Mouse (Mus musculus): ENCODE measurements at regions not wholly inside any gene's neighbourhood (a gene's known extent, or its start where the extent isn't known, plus 50 kb on each side); places are given as distances from the start of the nearest gene placed in this dataset.
A peak's percentile ranks its signal among the peaks of the same experiment; 100 is the strongest.

GRCm38 (mm10) chr3:38695836-38696235, 190.9 kb upstream of the Fat4 start:
- no peak overlapping the region for H3K4me3 ChIP-seq (ENCODE audit: insufficient read depth, low read depth, low read length)
- no peak for TF ChIP-seq CTCF (IDR thresholded peaks at IDR 0.05; ENCODE audit: low read depth, low read length)
- TF ChIP-seq POLR2A (IDR thresholded peaks at IDR 0.05; ENCODE audit: extremely low read depth, insufficient read depth, low read length) = no peak
- 80% methylated on average over 7 of the region's 7 CpGs for WGBS
- H3K27me3 ChIP-seq (ENCODE audit: control insufficient read depth, insufficient read depth, low read length) = no peaks in the 10 kb centered on the region
- no peaks in the 10 kb centered on the region for H3K4me1 ChIP-seq (ENCODE audit: control insufficient read depth, insufficient read depth, low read length)
- no peaks in the 10 kb centered on the region for H3K79me2 ChIP-seq (ENCODE audit: control insufficient read depth, insufficient read depth, low read length)
- no peak for DNase-seq (ENCODE audit: extremely low read depth, low read depth, low spot score)
- no peak overlapping the region for H3K9ac ChIP-seq (ENCODE audit: low read depth, low read length)
- H3K27ac ChIP-seq (replicated peaks; ENCODE audit: insufficient read depth, low read depth, low read length) = no peak overlapping the region
- H3K36me3 ChIP-seq (ENCODE audit: control insufficient read depth, insufficient read depth, low read length) = no peaks in the 10 kb centered on the region

- H3K79me2 ChIP-seq (ENCODE audit: control insufficient read depth, insufficient read depth, low read length) = no peaks in the 10 kb centered on the region
- H3K4me1 ChIP-seq (ENCODE audit: control insufficient read depth, insufficient read depth, low read length) = no peaks in the 10 kb centered on the region
- H3K27me3 ChIP-seq (ENCODE audit: control insufficient read depth, insufficient read depth, low read length) = no peaks in the 10 kb centered on the region
- no peak overlapping the region for H3K27ac ChIP-seq (replicated peaks; ENCODE audit: insufficient read depth, low read depth, low read length)
- DNase-seq (ENCODE audit: extremely low read depth, low read depth, low spot score) = no peak
- H3K36me3 ChIP-seq (ENCODE audit: control insufficient read depth, insufficient read depth, low read length) = no peaks in the 10 kb centered on the region
- no peak for TF ChIP-seq POLR2A (IDR thresholded peaks at IDR 0.05; ENCODE audit: extremely low read depth, insufficient read depth, low read length)
- no peak for TF ChIP-seq CTCF (IDR thresholded peaks at IDR 0.05; ENCODE audit: low read depth, low read length)
- no peak overlapping the region for H3K9ac ChIP-seq (ENCODE audit: low read depth, low read length)
- no peak overlapping the region for H3K4me3 ChIP-seq (ENCODE audit: insufficient read depth, low read depth, low read length)
Observed at GRCm38 (mm10) chr3:38692768-38693167, 194.0 kb upstream of the Fat4 start.

- no peaks in the 10 kb centered on the region for H3K4me1 ChIP-seq (ENCODE audit: control insufficient read depth, insufficient read depth, low read length)
- H3K9ac ChIP-seq (ENCODE audit: low read depth, low read length) = no peak overlapping the region
- H3K79me2 ChIP-seq (ENCODE audit: control insufficient read depth, insufficient read depth, low read length) = no peaks in the 10 kb centered on the region
- 91% methylated on average over 4 of the region's 4 CpGs for WGBS
- no peaks in the 10 kb centered on the region for H3K36me3 ChIP-seq (ENCODE audit: control insufficient read depth, insufficient read depth, low read length)
- DNase-seq (ENCODE audit: extremely low read depth, low read depth, low spot score) = no peak
- H3K27ac ChIP-seq (replicated peaks; ENCODE audit: insufficient read depth, low read depth, low read length) = no peak overlapping the region
- TF ChIP-seq CTCF (IDR thresholded peaks at IDR 0.05; ENCODE audit: low read depth, low read length) (no peak), POLR2A (IDR thresholded peaks at IDR 0.05; ENCODE audit: extremely low read depth, insufficient read depth, low read length) (no peak)
- no peak overlapping the region for H3K4me3 ChIP-seq (ENCODE audit: insufficient read depth, low read depth, low read length)
- no peaks in the 10 kb centered on the region; the same call in 1 of the 2 replicates for H3K27me3 ChIP-seq (ENCODE audit: control insufficient read depth, insufficient read depth, low read length)
Observed at GRCm38 (mm10) chr3:38684247-38684991, 199.8 kb upstream of the Ankrd50 start.

GRCm38 (mm10) chr3:38663670-38664494, 179.2 kb upstream of the Ankrd50 start:
- Histone ChIP-seq H3K27me3 (ENCODE audit: control insufficient read depth, insufficient read depth, low read length) (no peaks in the 10 kb centered on the region), H3K79me2 (ENCODE audit: control insufficient read depth, insufficient read depth, low read length) (no peaks in the 10 kb centered on the region), H3K36me3 (ENCODE audit: control insufficient read depth, insufficient read depth, low read length) (no peaks in the 10 kb centered on the region), H3K9ac (ENCODE audit: low read depth, low read length) (no peak overlapping the region), H3K4me3 (ENCODE audit: insufficient read depth, low read depth, low read length) (no peak overlapping the region), H3K4me1 (ENCODE audit: control insufficient read depth, insufficient read depth, low read length) (no peaks in the 10 kb centered on the region), H3K27ac (replicated peaks; ENCODE audit: insufficient read depth, low read depth, low read length) (no peak overlapping the region)
- 90% methylated on average over 17 of the region's 17 CpGs for WGBS
- TF ChIP-seq POLR2A (IDR thresholded peaks at IDR 0.05; ENCODE audit: extremely low read depth, insufficient read depth, low read length) (no peak), CTCF (IDR thresholded peaks at IDR 0.05; ENCODE audit: low read depth, low read length) (no peak)
- no peak for DNase-seq (ENCODE audit: extremely low read depth, low read depth, low spot score)

GRCm38 (mm10) chr3:38663023-38663422, 178.4 kb upstream of the Ankrd50 start:
- TF ChIP-seq CTCF (IDR thresholded peaks at IDR 0.05; ENCODE audit: low read depth, low read length) = peak; percentile 63
- TF ChIP-seq POLR2A (IDR thresholded peaks at IDR 0.05; ENCODE audit: extremely low read depth, insufficient read depth, low read length) = no peak
- no peak overlapping the region for H3K27ac ChIP-seq (replicated peaks; ENCODE audit: insufficient read depth, low read depth, low read length)
- WGBS = 62% methylated on average over 5 of the region's 5 CpGs
- H3K79me2 ChIP-seq (ENCODE audit: control insufficient read depth, insufficient read depth, low read length) = no peaks in the 10 kb centered on the region
- H3K36me3 ChIP-seq (ENCODE audit: control insufficient read depth, insufficient read depth, low read length) = no peaks in the 10 kb centered on the region
- H3K9ac ChIP-seq (ENCODE audit: low read depth, low read length) = no peak overlapping the region
- no peak overlapping the region for H3K4me3 ChIP-seq (ENCODE audit: insufficient read depth, low read depth, low read length)
- H3K4me1 ChIP-seq (ENCODE audit: control insufficient read depth, insufficient read depth, low read length) = no peaks in the 10 kb centered on the region
- no peaks in the 10 kb centered on the region for H3K27me3 ChIP-seq (ENCODE audit: control insufficient read depth, insufficient read depth, low read length)
- DNase-seq (ENCODE audit: extremely low read depth, low read depth, low spot score) = no peak

- H3K27me3 ChIP-seq (ENCODE audit: control insufficient read depth, insufficient read depth, low read length) = no peaks in the 10 kb centered on the region
- no peak for TF ChIP-seq POLR2A (IDR thresholded peaks at IDR 0.05; ENCODE audit: extremely low read depth, insufficient read depth, low read length)
- no peak for TF ChIP-seq CTCF (IDR thresholded peaks at IDR 0.05; ENCODE audit: low read depth, low read length)
- no peak overlapping the region for H3K27ac ChIP-seq (replicated peaks; ENCODE audit: insufficient read depth, low read depth, low read length)
- WGBS = 77% methylated on average over 1 of the region's 1 CpGs
- H3K79me2 ChIP-seq (ENCODE audit: control insufficient read depth, insufficient read depth, low read length) = no peaks in the 10 kb centered on the region
- no peak overlapping the region for H3K4me3 ChIP-seq (ENCODE audit: insufficient read depth, low read depth, low read length)
- H3K36me3 ChIP-seq (ENCODE audit: control insufficient read depth, insufficient read depth, low read length) = no peaks in the 10 kb centered on the region
- H3K9ac ChIP-seq (ENCODE audit: low read depth, low read length) = no peak overlapping the region
- DNase-seq (ENCODE audit: extremely low read depth, low read depth, low spot score) = no peak
- no peaks in the 10 kb centered on the region for H3K4me1 ChIP-seq (ENCODE audit: control insufficient read depth, insufficient read depth, low read length)
Observed at GRCm38 (mm10) chr3:38656790-38657189, 172.1 kb upstream of the Ankrd50 start.

All from liver, adult 2 months (tissue).